Mouse (Mus musculus) lung, postnatal 10 days (tissue): Measurements from ENCODE around the gene 4930402H24Rik.
"Not testable (repeated sequence)": the region's sequence is repeated elsewhere in the genome, so short reads cannot be mapped to it uniquely, and the experiment has no call there.

ENCODE experiments used
- DNase-seq: peaks from one replicate; pipeline ENCODE4 v3.0.0; 2021

4930402H24Rik gene

DNA sequence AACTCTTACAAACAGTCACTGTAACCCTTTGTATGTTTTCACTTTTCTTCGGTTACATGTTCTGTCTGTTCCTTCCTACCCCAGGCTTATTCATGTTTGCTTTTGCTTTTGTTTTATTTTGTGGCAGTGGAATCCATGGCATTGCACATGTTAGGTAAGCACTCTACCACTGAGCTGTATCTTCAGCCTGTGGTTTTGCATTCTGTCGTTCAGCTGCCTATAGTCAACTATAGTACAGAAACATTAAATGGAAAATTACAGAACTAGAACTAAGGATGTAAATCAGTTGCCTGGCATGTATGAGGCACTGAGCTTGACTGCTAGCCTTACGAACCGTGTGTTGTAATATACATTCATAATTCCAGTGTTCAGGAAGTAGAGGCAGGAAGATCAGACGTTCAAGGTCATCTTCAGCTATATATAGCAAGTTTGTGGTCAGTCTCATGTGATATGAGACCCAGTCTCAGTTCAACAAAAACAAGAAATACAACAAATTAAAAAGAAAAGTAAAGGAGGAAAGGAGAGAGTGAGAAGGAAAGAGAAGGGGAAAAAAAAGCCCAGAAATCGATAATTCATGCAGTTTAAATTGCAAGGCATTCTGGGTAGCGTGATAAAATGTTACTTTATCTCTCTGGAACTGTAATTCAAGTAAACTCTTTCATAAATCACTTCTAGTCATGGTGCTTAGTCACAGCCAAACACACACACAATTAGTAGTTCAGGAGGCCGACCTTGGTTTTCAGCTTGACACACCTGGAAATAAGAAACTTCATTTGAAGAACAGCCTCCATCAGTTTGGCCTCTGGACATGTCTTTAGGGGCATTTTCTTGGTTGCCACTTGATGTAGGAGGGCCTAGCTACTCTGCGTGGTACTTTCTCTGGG, 54.6 kb downstream of the 4930402H24Rik start:
- DNase-seq = no peak

DNA sequence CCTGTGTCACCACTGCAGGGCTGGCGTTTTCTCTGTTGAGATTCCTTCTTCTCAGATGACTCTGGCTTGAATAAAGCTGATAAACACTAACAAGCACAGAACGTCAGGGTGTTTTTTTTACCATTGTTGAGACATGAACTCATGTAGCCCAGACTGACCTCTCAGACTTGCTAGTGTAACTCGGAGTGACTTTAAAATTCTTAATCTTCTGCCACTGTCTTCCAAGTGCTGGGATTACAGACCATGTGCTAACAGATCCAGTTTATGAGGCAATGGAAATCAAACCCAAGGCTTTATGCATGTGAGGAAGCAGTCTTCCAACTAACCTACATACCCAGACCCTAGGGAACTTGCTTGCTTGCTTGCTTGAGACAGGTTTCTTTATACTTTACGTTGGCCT, 56.5 kb downstream of the 4930402H24Rik start:
- no peak for DNase-seq

DNA sequence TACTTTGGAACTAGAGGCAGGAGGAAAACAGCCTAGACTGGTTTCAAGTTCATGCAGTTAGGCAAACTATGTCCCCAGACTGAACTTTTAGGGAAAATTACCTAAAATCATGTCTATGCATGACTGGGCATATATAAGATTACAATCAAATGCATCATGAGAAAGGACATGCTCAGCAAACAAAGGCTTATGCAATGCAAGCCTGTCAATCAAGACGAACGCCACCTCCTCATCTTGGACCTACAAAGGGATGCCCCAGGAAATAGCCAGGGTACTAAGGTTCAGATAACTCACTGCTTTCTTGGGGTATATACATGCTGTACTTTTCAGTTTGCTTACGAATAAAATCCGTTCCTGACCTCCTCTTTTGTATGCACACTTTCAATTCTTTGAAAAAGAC, 57.9 kb downstream of the 4930402H24Rik start:
- DNase-seq = no peak

DNA sequence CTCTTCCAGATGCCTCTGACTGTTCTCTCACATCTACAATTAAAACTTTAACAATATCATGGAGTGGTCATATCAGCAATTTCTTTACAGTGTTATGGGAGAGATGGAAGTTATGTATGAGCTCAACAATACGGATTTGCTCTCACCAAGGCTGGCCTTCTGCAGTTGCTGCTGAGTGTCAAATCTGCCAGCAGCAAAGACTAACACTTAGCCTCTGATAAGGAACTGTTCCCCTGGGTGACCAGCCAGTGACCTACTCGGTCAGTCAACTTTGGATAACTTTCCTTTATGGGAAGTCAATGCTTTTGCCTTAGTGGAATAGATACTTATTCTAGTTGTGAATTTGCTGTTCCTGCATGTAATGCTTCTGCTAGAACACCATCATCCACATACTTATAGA, 62.6 kb downstream of the 4930402H24Rik start:
- no peak for DNase-seq

DNA sequence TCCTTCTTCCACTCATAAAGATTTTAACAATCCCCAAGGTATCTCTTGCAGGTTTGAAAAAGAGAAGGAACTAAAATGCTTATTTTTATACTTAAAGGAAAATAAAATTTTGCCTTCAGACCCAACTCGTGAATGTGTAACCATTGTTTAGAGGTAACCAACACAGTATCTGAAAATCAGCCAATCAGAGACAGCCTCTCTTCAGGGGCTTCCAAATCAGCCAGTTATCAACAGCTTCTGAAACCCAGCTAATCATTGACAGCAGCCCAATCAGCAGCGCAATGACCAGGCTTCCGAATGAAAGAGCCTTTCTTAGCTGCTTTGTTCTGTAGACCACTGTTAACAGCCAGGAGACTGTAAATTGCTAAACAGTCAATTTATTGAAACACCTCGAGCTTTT, 65.4 kb downstream of the 4930402H24Rik start:
- peak; percentile 86 for DNase-seq

DNA sequence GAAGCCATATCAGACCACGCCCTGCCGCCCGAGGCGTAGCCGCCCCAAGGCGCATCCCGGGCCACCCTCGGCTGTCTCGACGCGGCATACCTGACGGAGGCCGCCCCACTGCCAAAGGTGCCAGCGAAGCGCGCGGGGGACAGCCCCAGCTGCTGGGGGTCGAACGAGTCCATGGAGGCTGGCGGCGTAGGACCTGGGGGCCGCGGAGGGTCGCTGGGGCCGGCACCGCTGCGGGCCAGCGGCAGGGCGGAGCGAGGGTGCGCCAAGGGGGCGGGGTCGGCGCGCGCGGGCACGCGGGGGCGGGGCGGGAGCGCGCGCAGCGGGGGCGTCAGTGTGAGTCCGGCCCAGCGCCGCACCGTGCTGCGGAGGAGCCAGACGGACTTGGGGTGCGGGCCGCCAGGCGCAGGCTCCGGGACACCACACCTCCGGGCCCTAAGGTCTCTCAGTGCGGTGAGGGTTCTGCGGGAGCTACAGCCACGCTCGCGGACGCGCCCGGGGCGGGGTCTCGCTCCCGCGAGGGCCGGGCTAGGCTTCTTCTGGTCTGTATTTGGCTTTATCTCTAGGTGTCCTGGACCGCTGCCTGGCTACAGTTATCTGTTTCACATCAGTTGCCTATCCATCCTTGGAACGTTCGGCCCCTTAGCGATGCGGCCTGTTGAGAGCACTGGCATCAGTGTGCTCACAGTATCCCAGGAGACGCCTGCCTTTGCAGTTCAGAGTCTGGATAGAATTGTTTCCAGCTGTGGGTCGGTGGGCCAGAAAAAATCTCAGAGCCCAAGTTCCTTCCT, 66.1 kb downstream of the 4930402H24Rik start:
- DNase-seq = peak; percentile 82

DNA sequence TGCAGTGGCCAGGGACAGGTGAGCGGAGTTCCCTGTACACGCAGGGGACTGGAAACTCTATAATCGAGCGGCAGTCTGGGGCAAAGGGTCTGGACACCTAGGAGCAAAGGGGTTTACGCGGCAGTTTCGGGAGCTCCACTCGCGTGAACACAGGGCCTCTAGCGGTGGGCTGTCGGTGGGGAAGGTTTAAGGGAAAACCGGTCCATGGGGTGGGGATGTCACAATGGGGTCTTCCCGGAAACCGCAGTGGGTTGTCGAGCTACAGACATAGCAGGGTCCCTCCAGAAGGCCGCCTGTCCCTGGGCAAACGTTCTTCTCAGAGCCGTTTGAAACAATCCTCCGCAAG, 66.7 kb downstream of the 4930402H24Rik start:
- DNase-seq = no peak

DNA sequence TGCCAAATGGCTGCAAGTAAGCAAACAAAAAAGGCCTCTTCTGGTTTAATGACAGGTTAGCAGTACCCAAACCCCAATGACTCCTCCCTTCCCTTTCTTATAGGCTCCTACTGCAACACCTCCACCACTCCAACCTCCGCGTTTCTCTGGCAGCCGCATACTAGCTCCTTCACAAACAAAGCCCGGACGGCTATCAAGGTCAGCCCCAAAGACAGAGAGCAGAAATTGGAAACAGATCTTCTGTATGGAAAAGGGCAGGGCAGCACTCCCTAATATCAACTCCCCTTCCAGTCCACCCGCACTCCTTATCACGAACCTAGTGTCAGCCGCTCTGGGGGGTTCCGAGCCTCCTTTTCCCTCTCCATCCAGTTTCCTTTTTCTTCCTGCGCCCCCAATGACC, 67.1 kb downstream of the 4930402H24Rik start:
- DNase-seq = peak; percentile 12

DNA sequence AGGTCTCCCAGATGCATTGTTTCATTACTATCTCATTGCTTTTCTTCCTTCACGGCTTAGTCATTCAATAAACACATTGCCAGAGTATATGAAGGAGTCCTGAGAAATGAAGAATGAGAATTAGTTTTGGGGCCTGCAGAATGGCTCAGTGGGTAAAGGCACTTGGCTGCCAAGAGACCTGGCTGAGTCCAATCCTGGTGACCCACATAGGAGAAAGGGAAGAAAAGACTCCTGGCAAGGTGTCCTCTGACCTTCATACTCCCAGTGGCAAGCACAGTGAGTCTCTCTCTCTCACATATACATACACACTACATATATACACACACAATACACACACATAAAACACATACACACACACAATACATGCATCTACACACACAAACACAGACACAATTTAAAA, 68.1 kb downstream of the 4930402H24Rik start:
- no peak for DNase-seq

DNA sequence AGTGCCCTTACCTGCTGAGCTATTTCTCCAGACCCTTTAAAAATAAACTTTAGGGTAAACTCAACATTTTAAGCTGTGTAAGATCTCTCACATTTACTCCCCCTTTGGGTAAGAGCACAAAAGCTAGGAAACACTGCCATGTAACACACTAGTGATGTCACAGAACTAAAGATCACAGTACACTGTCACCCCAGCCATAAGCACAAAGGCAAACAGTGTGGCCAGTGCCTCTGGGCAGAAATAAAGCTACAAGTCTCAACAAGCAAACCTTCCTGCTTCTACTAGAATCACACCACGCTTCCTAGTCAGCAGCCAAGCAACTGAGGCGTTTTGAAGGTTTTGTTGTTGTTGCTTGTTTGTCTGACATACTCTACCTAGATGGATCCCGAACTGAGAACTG, 72.5 kb downstream of the 4930402H24Rik start:
- DNase-seq = no peak

DNA sequence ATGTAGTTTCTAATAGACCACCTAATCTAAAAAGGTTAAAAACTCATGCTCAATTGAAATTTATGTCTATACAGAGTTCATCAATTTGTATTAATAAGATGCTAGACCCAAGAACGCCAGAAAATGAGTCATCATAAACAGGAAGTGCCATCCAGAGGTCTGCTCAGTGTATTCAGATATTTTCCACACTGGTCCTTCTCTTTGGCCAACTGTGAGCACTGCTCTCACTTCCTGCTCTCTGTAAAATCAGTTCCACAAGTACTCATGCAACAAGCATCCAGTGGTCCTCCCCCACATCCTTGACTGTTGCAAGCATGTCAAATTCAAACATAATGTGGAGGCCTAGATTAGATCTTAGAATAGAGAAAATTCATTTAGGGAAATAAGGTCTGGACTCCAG, 73.6 kb downstream of the 4930402H24Rik start:
- DNase-seq = peak; percentile 5

DNA sequence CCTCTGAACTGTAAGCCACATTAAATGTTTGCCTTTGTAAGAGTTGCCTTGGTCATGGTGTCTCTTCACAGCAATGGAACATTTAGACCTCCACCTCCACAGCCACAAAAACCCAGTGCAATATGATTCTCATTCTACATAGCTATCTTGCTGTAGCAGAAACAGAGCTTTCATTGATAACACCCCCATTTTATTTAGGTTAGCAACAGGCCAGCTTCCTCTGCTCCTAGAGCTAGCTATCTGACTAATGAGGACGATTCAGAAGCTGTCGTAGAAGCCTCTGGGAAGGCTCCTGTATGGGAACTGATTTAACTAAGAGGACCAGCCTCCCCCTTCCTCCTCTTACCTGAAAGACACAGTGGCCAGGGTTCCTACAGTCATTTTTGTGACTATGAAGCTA, 74.2 kb downstream of the 4930402H24Rik start:
- DNase-seq = no peak

DNA sequence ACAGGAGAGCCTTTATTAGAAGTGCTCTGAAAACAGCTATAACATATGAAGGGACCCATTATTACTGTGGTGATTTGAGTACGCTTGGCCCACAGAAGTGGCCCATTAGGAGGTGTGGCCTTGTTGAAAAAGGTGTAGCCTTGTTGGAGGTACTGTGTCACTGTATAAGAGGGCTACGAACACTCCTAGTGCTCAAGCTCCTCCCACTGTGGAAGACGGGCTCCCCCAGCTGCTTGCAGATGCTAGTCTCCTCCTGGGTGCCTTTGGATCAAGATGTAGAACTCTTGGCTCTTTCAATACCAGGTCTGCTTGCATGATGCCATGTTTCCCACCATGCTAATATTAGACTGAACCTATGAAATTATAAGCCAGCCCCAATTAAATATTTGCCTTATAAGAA, 76.0 kb downstream of the 4930402H24Rik start:
- peak; percentile 9 for DNase-seq

DNA sequence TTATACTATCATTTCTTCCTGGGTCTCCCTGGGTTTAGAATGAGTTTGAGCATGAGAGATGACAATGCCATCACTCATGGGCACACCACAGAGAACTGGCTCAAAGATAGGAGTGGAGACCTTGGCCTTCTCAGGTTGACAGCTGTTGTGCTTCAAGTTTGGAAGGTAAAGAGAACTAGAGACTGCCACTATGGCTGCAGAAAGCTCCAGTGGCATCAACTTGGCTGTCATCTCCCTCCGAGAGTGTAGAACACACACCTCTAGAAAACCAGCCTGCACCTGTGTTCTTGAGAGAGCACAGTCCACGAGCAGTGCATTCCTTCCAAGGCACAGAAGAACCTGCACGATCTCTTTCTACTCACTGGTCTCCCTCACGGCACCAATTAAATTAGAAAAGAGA, 76.7 kb downstream of the 4930402H24Rik start:
- no peak for DNase-seq

DNA sequence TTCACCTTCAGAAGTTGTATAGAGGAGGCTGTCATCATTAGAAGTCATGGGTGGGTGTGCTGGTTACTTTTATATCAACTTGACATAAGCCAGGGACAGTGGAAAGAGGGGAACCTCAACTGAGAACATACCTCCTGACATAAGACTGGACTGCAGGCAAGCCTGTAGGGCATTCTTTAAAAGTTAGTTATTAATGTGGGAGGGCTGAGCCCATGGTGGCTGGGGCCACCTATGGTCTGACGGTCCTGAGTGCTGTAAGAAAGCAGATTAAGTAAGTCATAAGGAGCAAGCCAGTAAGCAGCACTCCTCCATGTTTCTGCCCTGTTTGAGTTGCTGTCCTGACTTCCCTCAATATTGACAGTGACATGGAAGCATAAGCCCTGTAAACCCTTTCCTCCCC, 77.5 kb downstream of the 4930402H24Rik start:
- no peak for DNase-seq

DNA sequence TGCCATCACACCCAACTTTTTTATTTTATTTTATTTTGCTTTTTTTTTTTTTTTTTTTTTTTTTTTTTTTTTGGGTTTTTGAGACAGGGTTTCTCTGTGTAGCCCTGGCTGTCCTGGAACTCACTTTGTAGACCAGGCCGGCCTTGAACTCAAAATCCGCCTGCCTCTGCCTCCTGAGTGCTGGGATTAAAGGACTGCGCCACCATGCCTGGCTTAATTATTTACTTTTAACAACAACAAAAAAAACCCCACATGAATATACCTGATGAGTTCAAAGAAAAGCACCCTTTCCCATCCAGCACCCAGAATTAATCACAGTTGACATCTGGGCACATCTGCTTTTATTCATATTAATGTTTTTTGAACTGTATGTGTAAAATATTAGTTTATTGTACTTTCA, 78.1 kb downstream of the 4930402H24Rik start:
- DNase-seq = not testable (repeated sequence)

DNA sequence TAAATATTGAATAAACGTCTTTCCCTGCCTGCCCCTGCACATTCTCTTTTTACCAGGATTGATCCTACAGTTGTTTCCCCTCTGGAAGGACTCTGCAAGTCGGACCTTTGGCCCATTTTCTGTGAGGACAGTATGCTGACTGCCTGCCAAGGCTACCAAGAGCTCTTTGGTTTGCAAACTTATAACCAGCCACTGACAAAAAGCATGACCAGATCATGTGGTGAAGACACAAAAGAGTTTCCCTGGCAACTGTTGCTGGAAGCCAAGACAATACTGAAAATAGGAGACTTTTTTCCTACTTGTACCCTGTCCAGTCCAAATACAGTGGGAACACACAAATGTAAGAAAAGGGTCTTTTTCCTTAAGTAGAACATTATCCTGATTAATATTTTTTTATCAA, 78.8 kb downstream of the 4930402H24Rik start:
- peak; percentile 77 for DNase-seq

DNA sequence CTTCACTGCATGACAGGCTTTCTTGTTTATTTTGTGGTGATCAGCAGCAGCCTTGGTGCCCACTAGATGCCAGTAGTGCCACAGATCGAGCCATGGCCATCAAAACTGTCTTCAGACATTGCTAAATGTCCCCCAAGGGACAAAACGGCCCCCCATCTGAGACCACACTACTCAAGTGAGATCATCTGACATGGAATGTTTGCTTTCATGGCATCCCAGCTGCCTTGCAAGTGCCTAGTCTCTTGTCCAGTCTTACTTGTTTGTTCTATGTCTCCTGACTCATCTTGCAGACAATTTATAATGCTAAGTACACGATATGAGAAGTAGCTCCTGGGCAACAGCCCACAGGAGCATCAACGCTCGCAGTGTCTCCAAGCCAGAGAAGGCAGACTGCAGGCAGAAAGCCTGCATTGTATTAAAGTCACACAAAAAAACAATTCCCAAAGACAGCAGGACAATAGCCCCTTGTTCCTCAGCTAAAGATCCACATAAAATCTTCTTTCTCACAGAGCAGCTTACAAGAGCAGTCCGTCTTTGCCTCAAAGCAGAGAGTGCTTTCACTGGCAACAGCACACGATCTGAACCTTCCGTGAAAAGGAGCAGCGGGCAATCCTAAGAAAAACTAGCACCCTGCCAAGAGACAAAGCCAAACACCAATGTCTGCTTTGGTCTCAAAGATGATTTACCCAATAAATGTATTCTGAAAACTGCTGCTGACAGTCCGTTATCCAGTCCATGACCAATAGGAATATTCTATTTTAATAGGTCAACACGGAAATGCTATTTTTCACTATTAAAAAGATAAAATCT, 87.2 kb downstream of the 4930402H24Rik start:
- DNase-seq = peak; percentile 40

DNA sequence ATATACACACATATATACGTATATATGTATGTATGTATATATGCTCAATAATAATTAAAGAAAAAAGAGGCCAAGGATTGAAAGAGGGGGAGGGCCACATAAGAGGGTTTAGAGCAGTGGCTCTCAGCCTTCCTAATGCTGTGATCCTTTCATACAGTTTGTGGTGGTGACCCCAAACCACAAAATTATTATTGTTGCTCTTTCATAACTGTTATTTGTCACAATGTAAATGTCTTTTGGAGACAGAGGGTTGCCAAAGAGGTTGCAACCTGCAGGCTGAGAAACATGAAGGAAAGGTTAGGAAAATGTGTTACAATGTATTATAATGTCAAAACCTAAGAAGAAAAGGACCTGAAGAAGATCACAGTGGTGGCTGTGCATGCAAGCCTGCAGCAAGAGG, 88.3 kb downstream of the 4930402H24Rik start:
- no peak for DNase-seq

DNA sequence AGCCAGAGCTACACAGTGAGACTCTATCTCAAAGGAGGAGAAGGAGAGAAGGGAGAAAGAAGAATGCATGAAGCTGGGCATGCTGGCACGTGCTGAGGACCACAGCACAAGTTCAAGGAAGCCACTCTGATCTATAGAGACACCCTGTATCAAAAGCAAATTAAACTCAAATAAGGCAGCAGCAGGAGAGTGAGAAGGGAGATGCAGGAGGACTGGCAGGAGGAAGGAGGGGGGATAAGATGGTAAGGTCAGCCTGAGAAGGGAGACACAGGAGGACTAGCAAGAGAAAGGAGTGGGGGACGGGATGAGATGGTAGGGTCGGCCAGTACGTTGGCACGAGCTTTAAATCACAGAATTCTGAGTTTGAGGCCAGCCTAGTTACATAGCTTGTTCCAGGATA, 90.0 kb downstream of the 4930402H24Rik start:
- no peak for DNase-seq

DNA sequence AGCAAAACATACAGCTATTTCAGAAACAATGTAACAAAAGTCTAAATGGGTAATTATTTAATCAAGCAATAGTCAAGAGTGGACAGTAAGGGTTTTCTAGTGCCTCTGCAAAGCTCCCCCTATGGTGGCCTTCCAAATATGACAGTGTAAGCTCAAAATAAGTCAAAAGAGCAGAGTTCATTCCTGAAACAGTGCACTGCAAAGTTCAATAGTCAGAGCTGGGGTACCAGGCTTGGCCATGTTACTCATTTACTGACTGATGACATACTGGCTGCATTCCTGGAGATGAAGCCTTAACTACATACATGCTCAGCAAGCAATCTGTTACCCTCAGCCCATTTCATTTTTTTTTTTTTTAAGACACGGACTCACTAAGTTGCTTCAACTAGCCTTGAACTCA, 91.7 kb downstream of the 4930402H24Rik start:
- no peak for DNase-seq

DNA sequence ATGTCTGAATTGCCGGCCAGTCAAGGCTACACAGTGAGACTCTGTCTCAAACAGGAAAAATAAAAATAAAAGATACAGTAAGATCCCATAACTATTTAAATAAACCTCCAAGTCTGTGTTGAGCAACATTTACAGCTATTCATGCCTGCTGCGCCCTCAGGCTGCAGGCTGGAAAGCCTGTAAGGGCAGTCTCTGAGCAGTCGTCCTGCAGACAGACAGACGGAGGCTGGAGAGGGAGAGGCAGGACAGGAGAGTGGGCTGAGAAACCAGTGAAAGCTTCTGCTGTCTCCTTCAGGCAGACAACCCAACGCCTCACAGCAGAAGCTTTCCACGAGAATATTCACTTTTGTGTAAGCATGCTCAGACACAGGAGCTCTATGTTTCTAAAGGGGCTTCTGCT, 92.5 kb downstream of the 4930402H24Rik start:
- DNase-seq = no peak

DNA sequence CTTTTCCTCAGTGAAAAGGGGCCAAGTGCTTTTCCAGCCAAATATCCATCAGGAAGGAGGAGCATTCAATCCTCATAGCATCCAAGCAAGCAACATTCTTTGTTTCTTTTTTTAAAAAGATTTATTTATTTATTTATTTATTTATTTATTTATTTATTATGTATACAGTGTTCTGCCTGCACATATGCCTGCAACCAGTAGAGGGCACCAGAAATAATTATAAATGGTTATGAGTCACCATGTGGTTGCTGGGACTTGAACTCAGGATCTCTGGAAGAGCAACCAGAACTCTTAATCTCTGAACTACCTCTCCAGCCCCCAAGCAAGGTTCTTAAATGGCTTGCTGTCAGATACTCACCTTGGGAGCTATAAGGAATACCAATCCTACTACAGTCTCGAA, 93.7 kb downstream of the 4930402H24Rik start:
- no peak for DNase-seq
